Mouse (Mus musculus): ENCODE measurements at regions not wholly inside any gene's neighbourhood (a gene's known extent, or its start where the extent isn't known, plus 50 kb on each side); places are given as distances from the start of the nearest gene placed in this dataset.

GRCm38 (mm10) chr5:75460414-75461025, 114.2 kb upstream of the Kit start:
- TF ChIP-seq CTCF (IDR thresholded peaks at IDR 0.05; ENCODE audit: borderline replicate concordance, extremely low read depth, insufficient read depth, insufficient read length): no peak
- TF ChIP-seq POLR2A (IDR thresholded peaks at IDR 0.05; ENCODE audit: borderline replicate concordance, extremely low read depth, insufficient read depth, insufficient read length, poor library complexity, severe bottlenecking): no peak

Measured in brain, embryonic 14.5 days (tissue).